Mouse (Mus musculus) intestine, embryonic 14.5 days (tissue): ENCODE data around the gene Acbd6. TPM values are rescaled to one million over a fixed set of nuclear protein-coding genes. Genes with fewer than 3 reads are reported as not detected.
A peak's percentile ranks its signal among the peaks of the same experiment; 100 is the strongest.

Source experiments
- ATAC-seq: fragments of 200-750 bp; cut with Nextera tagmentation; replicated peaks from 2 replicates; pipeline ENCODE4 v1.8.0; 2017; ENCODE audit warnings: low read depth, moderate number of reproducible peaks, moderate TSS enrichment, moderate library complexity; ENCODE audit not compliant: low FRiP score, low TSS enrichment
- DNase-seq: peaks from one replicate; pipeline ENCODE4 v3.0.0-alpha.2; 2018; ENCODE audit warnings: low spot score
- H3K27ac ChIP-seq: fragments of 300-500 bp; sonication (generic); 2 replicates; pipeline ENCODE4 v1.5.1; 2014; ENCODE audit warnings: low read depth, mild to moderate bottlenecking, control low read depth
- H3K27me3 ChIP-seq: fragments of 300-500 bp; sonication (generic); replicated peaks from 2 replicates; pipeline ENCODE4 v1.6.1; 2014; ENCODE audit warnings: low read length, control low read depth; ENCODE audit not compliant: control insufficient read depth, insufficient read depth
- H3K36me3 ChIP-seq: fragments of 300-500 bp; sonication (generic); 2 replicates; pipeline ENCODE4 v1.6.1; 2014; ENCODE audit warnings: low read length, control low read depth; ENCODE audit not compliant: control insufficient read depth, insufficient read depth
- H3K4me1 ChIP-seq: fragments of 300-500 bp; sonication (generic); replicated peaks from 2 replicates; pipeline ENCODE4 v1.6.1; 2014; ENCODE audit warnings: low read length, control low read depth, mixed read lengths; ENCODE audit not compliant: control insufficient read depth, insufficient read depth
- H3K4me2 ChIP-seq: fragments of 300-500 bp; sonication (generic); 2 replicates; pipeline ENCODE4 v1.6.1; 2014; ENCODE audit warnings: low read length
- H3K4me3 ChIP-seq: fragments of 300-500 bp; sonication (generic); 2 replicates; pipeline ENCODE4 v1.5.1; 2014; ENCODE audit warnings: low read depth, low read length, control low read depth, mixed read lengths
- H3K9ac ChIP-seq: fragments of 300-500 bp; sonication (generic); 2 replicates; pipeline ENCODE4 v1.6.1; 2014; ENCODE audit warnings: mild to moderate bottlenecking, low read length
- H3K9me3 ChIP-seq: fragments of 300-500 bp; sonication (generic); 2 replicates; pipeline ENCODE4 v1.6.1; 2016; ENCODE audit warnings: low read length, control low read depth; ENCODE audit not compliant: control insufficient read depth
- WGBS: fragments of 180-500 bp; shearing (Covaris S2); extraction: QIAGEN DNeasy Blood & Tissue Kit; methylation state at CpG from one replicate; pipeline ENCODE4 v1.1.7; 2014; 5-methylcytosine and 5-hydroxymethylcytosine counted together
- polyA plus RNA-seq: library from polyadenylated mRNA; unstranded; fragments of >200 nt; fragmentation: Nextera tagmentation; extraction: Ambion mirVana; gene quantifications from 2 replicates; pipeline ENCODE4 v1.2.1, GENCODE M21; 2014

The Acbd6 gene
- polyA plus RNA-seq, 1 experiment from 2014 or later: 70.4 TPM

- Histone ChIP-seq H3K9ac (no peak overlapping the region), H3K9me3 (no peaks in the 10 kb centered on the region), H3K4me1 (no peaks in the 10 kb centered on the region), H3K36me3 (peaks cover 70% of the 10 kb centered on the region), H3K4me3 (no peak overlapping the region), H3K27ac (no peak overlapping the region), H3K27me3 (no peaks in the 10 kb centered on the region), H3K4me2 (no peak overlapping the region)
- WGBS: 90% methylated on average over 4 of the region's 4 CpGs
- no peak for ATAC-seq
- no peak for DNase-seq
These were observed 11.4 kb downstream of the Acbd6 start for GRCm38 (mm10) chr1:155569340-155569739.

- H3K4me2 ChIP-seq: no peak overlapping the region
- ATAC-seq: no peak
- 27% methylated on average over 7 of the region's 7 CpGs for WGBS
- H3K27ac ChIP-seq: no peak overlapping the region
- H3K36me3 ChIP-seq: peaks cover 24% of the 10 kb centered on the region
- H3K4me1 ChIP-seq: no peaks in the 10 kb centered on the region
- no peak overlapping the region for H3K9ac ChIP-seq
- H3K27me3 ChIP-seq: no peaks in the 10 kb centered on the region
- DNase-seq: peak; percentile 86
- H3K9me3 ChIP-seq: no peaks in the 10 kb centered on the region
- H3K4me3 ChIP-seq: no peak overlapping the region
These were observed 17.2 kb downstream of the Acbd6 start for GRCm38 (mm10) chr1:155574966-155575673.

GRCm38 (mm10) chr1:155576432-155576831 is 18.5 kb downstream of the Acbd6 start:
- H3K4me2 ChIP-seq: no peak overlapping the region
- H3K9me3 ChIP-seq: no peaks in the 10 kb centered on the region
- H3K4me1 ChIP-seq: no peaks in the 10 kb centered on the region
- ATAC-seq (0 out of 2 replicates have a peak, but pooled peaks have one; percentile 70), DNase-seq (no peak)
- H3K27ac ChIP-seq: no peak overlapping the region
- H3K4me3 ChIP-seq: no peak overlapping the region
- H3K36me3 ChIP-seq: peaks cover 18% of the 10 kb centered on the region
- H3K27me3 ChIP-seq: no peaks in the 10 kb centered on the region
- WGBS: 34% methylated on average over 2 of the region's 2 CpGs
- H3K9ac ChIP-seq: no peak overlapping the region

- no peaks in the 10 kb centered on the region for H3K27me3 ChIP-seq
- H3K4me1 ChIP-seq: no peaks in the 10 kb centered on the region
- no peaks in the 10 kb centered on the region for H3K9me3 ChIP-seq
- ATAC-seq (no peak), DNase-seq (no peak)
- no peak overlapping the region for H3K4me2 ChIP-seq
- no peak overlapping the region for H3K27ac ChIP-seq
- peaks cover 12% of the 10 kb centered on the region for H3K36me3 ChIP-seq
- H3K9ac ChIP-seq: no peak overlapping the region
- WGBS: 66% methylated on average over 2 of the region's 2 CpGs
- no peak overlapping the region for H3K4me3 ChIP-seq
These were observed 19.4 kb downstream of the Acbd6 start for GRCm38 (mm10) chr1:155577316-155577715.

GRCm38 (mm10) chr1:155587961-155588360 is 30.0 kb downstream of the Acbd6 start:
- no peaks in the 10 kb centered on the region for H3K4me1 ChIP-seq
- H3K36me3 ChIP-seq: no peaks in the 10 kb centered on the region
- H3K4me3 ChIP-seq: no peak overlapping the region
- no peak overlapping the region for H3K9ac ChIP-seq
- no peak overlapping the region for H3K4me2 ChIP-seq
- DNase-seq: no peak
- no peak overlapping the region for H3K27ac ChIP-seq
- no peaks in the 10 kb centered on the region for H3K9me3 ChIP-seq
- 80% methylated on average over 2 of the region's 2 CpGs for WGBS
- ATAC-seq: no peak
- no peaks in the 10 kb centered on the region for H3K27me3 ChIP-seq

GRCm38 (mm10) chr1:155594141-155594540 is 36.2 kb downstream of the Acbd6 start:
- Histone ChIP-seq H3K9ac (no peak overlapping the region), H3K27me3 (no peaks in the 10 kb centered on the region), H3K4me2 (no peak overlapping the region), H3K27ac (no peak overlapping the region), H3K36me3 (no peaks in the 10 kb centered on the region), H3K9me3 (no peaks in the 10 kb centered on the region), H3K4me3 (no peak overlapping the region), H3K4me1 (no peaks in the 10 kb centered on the region)
- no peak for DNase-seq
- ATAC-seq: no peak
- WGBS: 24% methylated on average over 1 of the region's 1 CpGs

GRCm38 (mm10) chr1:155596576-155596975 is 38.7 kb downstream of the Acbd6 start:
- Histone ChIP-seq H3K4me2 (no peak overlapping the region), H3K9me3 (no peaks in the 10 kb centered on the region), H3K27me3 (no peaks in the 10 kb centered on the region), H3K4me3 (no peak overlapping the region), H3K27ac (no peak overlapping the region), H3K9ac (no peak overlapping the region), H3K4me1 (no peaks in the 10 kb centered on the region), H3K36me3 (no peaks in the 10 kb centered on the region)
- 91% methylated on average over 3 of the region's 3 CpGs for WGBS
- no peak for ATAC-seq
- DNase-seq: no peak

- H3K4me3 ChIP-seq: no peak overlapping the region
- H3K9me3 ChIP-seq: no peaks in the 10 kb centered on the region
- ATAC-seq: no peak
- no peak overlapping the region for H3K4me2 ChIP-seq
- DNase-seq: no peak
- 57% methylated on average over 1 of the region's 1 CpGs for WGBS
- no peaks in the 10 kb centered on the region for H3K36me3 ChIP-seq
- no peak overlapping the region for H3K9ac ChIP-seq
- H3K27ac ChIP-seq: no peak overlapping the region
- no peaks in the 10 kb centered on the region for H3K27me3 ChIP-seq
- H3K4me1 ChIP-seq: no peaks in the 10 kb centered on the region
These were observed 46.8 kb downstream of the Acbd6 start for GRCm38 (mm10) chr1:155604706-155605105.
